Mouse (Mus musculus) thymus, postnatal 0 days (tissue): ENCODE results near the gene Rgs9. TPM values are rescaled to one million over a fixed set of nuclear protein-coding genes. Genes with fewer than 3 reads are reported as not detected.
"Not testable (repeated sequence)": the region's sequence is repeated elsewhere in the genome, so short reads cannot be mapped to it uniquely, and the experiment has no call there.

ENCODE experiments used
- DNase-seq: peaks from one replicate; pipeline ENCODE4 v3.0.0-alpha.2; 2015; ENCODE audit warnings: low spot score
- polyA plus RNA-seq: library from polyadenylated mRNA; unstranded; fragments of >200 nt; fragmentation: Nextera tagmentation; extraction: Ambion mirVana; gene quantifications from 2 replicates; pipeline ENCODE4 v1.2.1, GENCODE M21; 2015

The Rgs9 gene
- polyA plus RNA-seq, 1 experiment from 2014 or later: 0.66 TPM

DNA sequence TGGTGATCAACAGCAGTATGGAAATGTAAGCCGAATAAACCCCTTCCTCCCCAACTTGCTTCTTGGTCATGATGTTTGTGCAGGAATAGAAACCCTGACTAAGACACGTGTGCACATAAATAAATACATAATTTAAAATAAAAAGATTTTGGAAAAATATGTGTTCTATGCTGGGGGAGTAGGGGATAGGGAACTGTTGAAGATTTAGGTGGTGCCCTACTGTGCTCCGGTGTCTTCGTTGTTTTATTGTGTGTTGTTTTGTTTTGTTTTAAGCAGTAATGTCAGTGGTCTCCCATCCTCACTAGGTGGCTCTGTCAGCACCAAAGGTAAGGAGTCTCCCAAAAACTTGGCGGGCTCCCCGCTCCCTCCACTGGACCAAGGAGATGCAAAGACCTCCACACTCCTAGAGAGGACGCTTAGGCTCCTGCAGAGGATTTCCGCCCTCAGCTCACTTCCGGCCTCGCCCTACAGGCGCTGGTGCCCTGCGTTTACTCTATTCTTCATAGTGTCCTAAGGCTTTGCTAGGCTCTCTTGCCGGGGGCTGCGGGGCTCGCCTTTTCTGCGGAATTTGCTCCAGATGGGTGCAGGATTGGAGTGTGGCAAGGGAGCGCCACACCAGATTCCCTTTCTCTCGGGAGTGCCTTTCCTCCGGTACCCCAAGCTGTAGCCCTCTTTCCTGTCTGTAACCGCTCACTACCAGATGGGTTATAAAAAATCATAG lies 14.1 kb upstream of the Rgs9 start:
- DNase-seq: peak; percentile 78

DNA sequence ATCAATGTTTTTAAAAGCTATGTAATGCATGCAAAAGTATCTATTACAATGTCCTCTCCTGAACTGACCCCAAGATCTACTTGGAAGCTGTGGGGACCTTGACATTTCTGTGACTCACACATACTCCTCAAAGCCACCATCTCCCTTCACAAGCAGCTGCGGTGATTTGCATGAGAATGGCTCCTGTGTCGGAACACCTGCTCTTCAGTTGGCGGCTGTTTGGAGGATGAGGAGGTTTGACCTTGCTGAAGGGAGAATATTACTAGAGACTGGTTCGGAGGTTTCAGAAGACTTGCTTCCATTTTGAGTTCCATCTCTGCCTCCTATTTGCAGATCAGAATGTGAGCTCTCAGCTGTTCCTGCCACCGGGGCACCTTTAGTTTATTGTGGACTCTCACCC lies 7.8 kb upstream of the Rgs9 start:
- no peak for DNase-seq

DNA sequence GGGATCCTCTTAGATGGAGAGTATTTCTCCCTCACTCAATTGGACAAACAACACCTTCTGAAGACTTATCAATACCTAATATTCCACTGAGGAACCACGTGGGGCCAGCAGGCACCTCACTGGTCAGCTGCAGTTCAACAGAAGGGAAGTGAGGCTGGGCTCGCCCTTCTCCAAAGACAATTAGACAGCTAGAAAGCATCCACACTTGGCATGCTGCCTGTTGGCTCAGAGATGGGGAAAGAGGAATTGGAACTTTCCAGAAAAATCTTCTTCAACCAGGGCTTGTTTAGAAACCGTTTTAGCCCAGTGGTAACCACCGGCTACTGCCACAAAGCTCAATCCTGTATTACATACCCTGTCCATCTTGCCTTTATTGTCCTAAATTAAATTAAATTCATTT lies 4.4 kb upstream of the Rgs9 start:
- no peak for DNase-seq

DNA sequence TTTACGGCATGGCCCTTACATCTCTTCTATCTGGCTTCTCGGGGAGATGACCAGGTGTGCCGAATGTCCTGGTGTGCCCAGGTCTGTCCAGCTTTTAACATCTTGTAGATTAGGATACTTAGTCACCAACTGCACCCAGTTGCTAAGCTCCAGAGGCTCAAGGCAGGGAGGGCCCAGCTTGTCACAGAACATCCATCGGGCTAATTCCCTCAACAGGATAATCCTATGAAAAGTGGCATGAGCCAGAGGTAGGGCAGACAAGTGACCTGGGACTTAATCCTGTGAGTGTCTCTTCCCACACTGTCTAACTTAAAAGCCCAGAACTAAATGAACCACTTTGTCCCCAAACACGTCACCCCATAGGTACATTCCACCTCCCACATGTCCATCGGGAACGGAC lies 898 bp downstream of the Rgs9 start:
- DNase-seq: no peak

DNA sequence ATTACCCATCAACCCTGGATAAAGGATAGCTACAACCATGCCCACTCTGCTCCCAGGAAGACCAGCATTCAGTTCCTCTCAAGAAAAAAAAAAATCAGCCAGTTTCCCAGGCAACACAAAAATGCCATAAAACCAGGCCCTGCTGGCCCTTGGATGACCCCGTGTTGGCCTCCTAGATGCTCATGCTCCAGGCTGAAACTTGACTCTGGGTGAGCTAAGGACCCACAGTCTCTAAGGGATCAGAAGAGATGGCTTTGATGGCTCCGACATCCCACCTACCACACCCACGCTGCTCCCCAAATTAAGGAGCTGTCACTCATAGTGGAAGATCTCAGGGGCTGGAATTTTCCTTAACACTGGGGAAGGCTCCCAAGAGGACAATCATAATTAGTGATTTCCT lies 5.9 kb downstream of the Rgs9 start:
- no peak for DNase-seq

DNA sequence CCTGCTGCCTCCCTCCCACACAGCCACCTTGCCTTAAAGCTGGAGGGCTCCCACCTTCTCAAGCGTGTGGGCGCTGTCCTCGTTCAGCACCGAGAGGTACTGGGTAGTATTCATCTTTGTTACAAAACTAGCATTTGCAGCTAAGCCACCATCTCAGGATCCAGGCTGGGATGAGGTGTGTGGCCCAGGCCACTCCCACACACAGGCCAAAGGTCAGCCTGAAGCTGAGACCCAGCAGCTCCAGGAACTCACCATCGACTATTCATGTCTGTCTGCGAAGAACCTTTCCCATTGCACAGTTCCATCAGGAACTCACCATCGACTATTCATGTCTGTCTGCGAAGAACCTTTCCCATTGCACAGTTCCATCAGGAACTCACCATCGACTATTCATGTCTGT lies 8.6 kb downstream of the Rgs9 start:
- not testable (repeated sequence) for DNase-seq

DNA sequence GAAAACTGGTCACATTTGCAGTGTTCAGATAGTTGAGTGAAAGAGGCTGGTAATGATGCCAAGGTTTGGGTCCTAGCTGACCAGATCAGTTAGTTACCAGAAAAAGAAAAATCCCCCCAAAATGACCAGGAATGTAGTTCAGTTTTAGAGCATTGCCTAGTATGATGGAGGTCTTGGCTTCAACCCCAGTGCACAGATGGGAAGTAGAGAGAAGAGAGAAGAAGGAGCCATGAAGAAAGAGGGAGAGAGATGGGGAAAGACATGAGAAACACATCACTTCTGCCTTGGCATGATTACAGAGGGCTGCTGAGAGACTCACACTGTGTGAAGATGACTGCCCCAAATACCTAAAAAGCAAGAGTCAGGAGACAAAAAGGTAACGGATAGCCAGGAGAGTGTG lies 13.1 kb downstream of the Rgs9 start:
- DNase-seq: no peak

DNA sequence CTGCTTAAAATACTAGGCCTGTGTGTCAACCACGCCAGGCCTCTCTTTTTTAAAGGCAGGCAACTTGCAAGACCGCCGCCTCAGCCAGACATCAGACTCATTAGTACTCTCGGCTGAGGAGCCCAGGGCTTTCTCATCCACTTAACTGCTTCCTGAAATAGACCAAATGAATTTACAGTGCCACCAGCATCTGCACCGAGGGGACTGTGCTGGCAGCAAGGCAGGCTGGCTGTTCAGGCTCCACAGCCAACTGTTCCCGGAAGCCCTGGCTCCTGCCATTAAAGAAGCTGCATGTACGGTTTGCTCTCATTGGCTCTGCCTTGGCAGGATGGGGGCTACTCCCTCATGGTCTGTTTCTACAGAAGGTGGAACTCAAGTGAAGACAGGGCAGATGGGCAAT lies 19.7 kb downstream of the Rgs9 start:
- DNase-seq: no peak

DNA sequence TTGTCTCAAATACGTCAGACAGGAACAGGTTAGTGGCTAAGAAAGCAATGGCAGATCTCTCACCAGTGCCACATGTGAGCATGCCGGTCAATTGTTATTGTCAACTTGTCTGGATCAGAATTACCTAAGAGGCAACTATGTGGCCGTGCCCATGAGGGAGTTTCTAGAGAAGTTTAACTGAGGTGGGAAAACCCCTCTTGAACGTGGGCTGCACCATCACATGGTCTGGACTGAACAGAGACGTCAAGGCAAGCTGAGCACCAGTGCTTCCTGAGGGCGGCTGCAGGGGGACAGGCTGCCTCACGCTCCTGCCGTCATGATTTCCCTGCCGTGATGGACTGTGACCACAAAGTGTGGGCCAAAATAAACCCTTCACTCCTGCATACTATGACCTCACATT lies 26.5 kb downstream of the Rgs9 start:
- DNase-seq: no peak

DNA sequence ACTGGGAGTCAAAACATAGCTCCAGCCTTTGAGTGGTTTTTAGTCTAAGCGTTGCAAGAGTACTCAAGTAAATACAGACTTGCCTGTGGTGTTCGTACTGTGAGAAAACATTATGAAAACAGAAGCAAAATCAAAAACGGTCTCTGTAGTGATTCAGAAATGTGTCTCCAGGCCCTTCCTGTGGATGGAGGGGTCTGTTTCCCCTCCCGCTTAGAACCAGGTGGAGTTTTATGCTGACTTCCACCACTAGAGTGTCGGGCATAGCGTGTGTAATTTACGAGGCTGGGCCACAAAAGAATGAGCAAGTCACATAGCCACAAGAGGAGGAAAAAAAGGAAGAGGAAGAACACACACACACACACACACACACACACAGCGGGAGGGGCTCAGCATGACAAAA lies 27.6 kb downstream of the Rgs9 start:
- no peak for DNase-seq

DNA sequence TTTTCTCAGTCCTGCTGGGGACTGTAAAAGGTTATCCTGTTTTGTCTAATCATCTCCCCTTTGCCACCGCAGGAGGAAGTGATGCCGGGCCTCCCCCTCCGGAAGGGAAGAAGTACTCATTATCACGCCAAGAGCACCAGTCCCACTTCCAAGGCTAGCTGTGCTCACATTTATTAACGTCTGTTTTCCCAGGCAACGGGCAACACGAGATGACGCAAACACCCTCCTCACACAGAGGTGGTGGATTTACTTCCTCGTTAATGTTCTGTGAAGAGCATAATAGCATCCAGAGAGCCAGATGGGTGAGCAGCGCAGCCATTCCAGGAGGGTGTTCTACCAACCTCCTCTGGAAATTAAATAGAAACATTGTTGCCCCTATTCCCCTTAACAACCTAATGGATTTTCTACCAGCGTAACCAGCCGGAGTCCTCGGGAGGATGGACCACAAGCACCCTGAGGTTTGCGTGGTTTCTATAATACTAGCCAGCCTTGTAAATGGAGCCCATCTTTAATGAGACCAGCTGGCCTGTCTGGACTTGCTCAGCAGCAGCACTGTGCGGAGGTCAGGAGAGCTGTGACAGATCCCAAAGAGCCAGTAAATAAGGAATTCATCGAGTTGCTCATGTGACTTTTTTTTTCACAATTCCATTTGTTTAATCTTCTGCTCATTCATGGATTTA lies 28.1 kb downstream of the Rgs9 start:
- peak; percentile 8 for DNase-seq

DNA sequence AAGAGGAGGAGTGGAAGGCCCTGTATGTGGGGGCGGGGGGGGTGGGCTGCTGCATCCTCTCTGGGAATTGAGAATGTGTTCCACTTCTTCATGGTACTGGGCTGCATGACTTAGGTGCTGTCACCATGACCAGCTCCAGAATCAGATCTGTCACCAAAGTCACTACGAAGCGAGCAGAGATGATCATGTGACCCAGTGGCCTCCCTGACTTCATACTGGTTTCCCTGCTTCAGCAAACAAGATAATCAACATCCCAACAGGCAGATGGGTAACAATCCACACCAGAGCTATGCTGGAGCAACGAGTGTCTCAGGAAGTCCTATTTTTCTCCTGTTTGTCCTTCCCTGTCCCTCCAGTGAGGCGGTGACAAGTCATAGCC lies 28.7 kb downstream of the Rgs9 start:
- no peak for DNase-seq

DNA sequence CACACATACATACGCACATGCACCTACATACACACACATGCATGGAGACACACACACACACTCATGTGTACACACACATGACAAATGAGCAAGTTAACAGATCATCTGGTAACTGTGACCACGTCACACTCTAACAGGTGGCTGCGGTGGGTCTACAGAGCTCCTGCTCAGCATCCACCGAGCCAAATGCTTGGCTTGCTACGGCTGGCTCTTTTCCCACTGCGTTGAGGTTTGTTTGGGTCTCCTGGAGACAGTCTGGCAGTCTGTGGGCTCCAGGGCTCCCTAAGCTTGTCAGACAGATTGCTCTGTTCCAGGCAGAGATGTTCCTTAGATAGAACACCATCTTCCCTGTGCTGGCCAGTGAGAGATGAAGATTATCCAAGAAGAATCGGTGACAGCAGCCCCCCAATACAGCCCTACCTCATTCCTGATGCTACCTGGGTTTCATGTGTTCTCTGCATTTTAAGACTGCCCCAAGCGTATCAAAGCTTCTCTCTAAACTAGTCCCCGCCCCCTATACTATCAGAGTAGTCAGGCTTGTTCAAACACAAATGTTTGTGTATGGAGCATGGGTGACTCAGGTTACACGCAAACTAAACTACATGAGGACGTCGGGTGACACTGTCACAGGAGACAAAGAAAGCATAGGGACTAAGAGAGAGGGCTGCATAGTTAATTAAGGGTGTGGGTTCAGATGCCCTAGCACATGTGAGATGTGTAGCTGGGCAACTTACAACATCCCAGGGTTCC lies 31.6 kb downstream of the Rgs9 start:
- no peak for DNase-seq

DNA sequence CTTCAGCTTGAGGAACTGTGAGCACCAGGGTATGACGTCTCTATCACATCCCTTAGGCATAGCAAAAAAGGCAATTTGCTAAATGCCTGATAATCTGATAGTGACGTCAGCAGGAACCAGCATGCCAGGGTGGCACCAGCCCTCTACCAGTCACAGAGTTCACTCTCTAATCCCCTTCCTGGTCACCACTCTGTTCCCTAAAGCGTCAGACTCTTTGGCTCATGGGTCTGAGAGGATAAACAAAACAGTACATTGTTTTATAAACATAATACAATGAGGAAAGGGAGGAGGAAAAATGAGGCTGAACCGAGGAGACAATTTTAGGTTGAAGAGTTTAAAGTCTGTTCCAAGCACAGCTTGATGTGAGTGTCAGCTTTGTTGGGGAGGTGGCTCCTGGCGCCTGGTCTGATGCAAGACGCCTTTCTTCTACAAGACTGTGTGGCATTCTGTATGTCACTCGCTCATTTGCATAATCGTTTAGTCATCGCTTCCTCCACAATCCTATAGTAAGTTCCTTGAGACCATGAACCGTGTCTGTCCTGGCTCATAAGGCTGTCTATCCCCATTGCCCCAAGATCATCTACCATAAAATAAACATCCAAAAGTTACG lies 33.7 kb downstream of the Rgs9 start:
- no peak for DNase-seq

DNA sequence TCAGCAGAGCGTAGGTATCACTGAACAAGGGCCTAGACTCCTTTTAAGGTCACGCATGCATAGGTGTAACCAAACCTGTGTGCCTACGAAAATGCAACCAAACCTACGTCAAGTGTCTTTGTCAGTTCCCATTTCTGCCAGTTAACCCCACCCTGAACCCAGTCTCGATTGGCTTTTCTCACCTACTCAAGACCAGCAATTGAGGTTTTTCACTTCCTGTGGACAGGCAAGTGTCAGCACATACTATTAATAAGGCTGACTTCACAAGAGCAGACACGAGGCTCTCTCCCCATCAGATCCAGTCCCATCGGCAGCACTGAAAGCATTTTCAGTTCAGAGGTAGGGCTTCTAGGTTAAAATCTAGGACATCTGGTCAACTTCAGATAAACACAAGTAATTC lies 37.4 kb downstream of the Rgs9 start:
- no peak for DNase-seq

DNA sequence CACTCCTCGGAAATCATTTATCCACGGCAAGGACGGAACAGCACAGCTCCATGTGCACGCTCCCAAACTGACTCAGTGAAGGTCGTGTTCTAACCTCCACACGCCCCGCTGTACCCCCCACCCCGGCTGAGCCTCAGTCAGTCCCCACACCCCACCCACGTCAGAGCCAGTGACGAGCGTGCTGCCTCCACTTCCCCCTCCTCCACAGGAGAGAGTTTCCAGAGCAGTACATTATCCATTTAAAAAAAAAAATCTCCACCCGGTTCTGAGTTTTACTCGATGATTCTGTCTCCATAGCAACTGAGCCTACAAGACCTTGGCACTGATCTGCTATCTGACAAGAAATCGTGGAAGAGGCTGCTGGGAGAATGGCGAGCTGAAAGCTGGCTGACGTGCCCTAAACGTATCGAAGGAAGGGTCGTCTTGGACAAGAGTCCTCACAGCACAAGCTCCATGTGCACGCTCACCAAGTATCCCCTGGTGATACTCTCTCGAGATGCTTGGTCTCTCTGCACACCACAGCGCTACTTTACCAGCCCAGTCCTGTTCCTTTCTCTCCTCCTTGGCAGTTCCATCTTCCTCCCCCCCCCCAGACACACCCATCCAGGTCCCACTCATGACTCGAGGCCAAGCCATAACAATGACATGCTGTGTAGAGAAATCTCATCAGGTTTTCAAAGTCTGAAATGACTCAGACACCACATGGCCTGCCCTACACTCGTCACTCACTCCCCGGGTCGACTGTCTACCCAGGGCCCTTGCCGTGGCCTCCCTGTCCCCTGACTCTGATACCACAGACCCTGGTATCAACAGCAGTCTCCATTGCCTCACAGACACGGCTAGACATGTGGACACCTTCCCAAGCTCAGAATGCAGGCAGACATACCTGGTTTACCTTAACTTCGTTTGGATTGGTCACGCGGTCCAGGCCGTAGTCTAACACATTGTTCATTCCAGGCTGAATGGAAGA lies 38.7 kb downstream of the Rgs9 start:
- DNase-seq: no peak

DNA sequence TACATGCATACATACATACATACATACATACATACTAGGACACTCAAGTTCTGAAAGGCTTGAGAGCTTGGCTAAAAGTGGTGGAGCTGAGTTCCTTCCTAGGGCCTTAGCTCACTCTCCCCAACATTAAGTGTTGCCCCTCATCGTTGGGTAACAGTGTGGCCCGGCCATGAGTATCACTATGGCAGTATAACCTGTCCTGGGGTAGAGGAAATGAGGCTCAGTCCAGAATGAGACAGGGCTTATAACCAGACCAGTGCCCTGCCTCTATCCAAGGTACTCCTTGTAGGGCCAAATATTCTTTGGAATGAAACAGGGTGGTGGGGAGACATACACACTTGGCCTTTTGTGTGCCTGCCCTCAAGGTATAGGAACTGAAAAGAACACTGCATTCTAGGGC lies 40.1 kb downstream of the Rgs9 start:
- DNase-seq: no peak

DNA sequence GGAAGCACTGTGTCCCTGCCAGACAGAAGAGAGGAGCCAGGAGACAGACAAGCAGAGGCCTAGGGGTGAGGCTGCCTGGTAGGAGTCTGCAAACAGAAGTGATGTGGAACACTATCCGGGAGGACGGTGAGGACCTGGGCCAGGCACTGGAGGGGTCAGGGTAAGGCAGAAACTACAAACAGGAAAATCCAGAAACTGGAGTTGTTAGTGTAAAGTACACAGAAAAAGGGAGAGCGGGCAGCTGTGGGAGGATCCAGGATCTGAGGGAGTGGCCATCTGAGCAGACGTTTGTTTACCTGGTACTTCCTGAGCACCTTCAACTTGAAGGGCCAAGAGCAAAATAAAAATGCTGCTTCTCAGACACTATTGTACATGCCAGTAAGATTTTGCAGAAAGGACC lies 42.9 kb downstream of the Rgs9 start:
- no peak for DNase-seq

DNA sequence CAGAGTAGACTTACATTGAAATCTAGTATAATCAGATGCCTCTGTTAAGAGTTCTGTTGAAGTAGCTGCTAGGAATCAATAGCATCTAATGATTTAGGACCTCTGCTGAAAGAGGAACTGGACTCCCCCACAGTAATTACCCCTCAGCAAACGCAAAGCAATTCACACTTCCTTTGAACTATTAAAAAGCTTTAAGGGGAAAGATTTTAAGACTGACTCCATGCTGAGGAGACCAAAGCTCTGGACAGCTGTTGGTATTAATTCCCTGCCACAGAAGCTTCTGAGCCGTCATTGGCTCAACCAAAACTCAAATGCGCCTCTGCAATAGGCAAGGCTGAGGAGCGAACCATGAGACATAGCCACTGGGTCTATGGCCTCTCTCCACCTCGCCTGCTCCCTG lies 45.4 kb downstream of the Rgs9 start:
- DNase-seq: no peak

DNA sequence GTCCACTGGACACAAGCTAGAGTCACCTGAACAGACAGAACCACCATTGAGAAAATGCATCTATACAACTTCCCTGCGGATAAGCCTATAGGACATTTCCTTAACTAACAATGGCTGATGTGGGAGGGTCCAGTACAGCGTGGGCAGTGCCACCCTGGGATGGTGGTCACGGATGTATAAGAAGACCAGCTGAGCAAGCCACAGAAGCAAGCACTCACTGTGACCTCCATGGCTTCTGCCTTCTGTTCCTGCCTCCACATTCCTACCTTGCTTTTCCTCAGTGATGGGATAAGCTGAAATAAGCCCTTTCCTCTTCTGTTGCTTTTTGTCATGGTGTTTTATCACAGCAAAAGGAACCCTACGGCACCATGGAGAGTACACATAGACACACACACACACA lies 47.4 kb downstream of the Rgs9 start:
- no peak for DNase-seq

DNA sequence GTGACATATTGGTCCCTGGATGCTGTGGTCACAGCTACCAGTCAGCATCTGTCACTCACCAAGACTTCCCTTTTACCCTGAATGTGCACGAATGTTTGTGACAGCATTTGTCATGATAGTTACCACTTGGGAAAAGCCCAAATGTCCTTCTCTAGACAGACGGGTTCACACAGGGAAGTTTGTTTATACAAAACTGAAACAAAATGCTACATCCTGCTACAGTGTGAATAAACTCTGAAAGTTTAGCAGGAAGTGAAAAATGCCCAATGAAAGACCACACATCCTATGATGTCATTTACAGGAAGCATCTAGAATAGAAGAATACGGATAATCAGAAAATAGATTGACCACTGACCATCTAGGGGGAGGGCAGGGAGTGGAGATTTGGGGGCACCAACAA lies 51.0 kb downstream of the Rgs9 start:
- no peak for DNase-seq
